Mouse (Mus musculus) adrenal gland, postnatal 36 days (tissue): ENCODE results near the gene Dlx4. TPM values are rescaled to one million over a fixed set of nuclear protein-coding genes. Genes with fewer than 3 reads are reported as not detected.

Source experiments
- DNase-seq, 2 experiments: peaks; one replicate each; pipeline ENCODE4 v3.0.0; 2021; ENCODE audit warnings: mixed read lengths in 1 of 2
- total RNA-seq, 2 experiments: library from RNA; stranded (reverse); gene quantifications; 2 replicates each; pipeline ENCODE4 v1.2.3; 2021

Gene Dlx4
- total RNA-seq, 2 experiments from 2014 or later = not detected

- DNase-seq = peak; percentile 45 to 46
Measured at GRCm38 (mm10) chr11:95142980-95143575, 3.0 kb downstream of the Dlx4 start.

GRCm38 (mm10) chr11:95142258-95142657 is 3.8 kb downstream of the Dlx4 start:
- no peak for DNase-seq

- no peak for DNase-seq
Measured at GRCm38 (mm10) chr11:95139871-95140270, 6.2 kb downstream of the Dlx4 start.

DNA sequence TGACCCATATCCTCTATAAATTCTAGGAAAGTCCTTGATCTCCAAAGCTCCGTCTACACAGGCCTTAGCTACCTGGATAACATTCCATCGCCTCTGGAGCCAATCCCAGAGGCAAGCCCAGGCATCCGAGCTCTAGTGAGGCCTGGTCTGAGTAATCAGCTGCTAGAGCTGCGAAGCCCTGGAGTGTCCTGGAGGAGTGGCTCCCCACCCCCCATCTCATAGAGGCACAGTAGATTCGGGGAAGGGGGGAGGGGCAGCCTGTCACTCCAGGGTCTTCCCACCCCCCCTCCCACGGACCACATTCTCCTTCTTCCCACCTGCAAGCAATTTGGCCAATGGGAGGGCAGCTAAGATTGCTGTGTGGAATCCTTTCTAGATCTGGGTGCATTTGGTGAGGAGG is 8.8 kb downstream of the Dlx4 start:
- no peak for DNase-seq

GRCm38 (mm10) chr11:95133321-95133720 is 12.7 kb downstream of the Dlx4 start:
- no peak for DNase-seq

- no peak for DNase-seq
Measured at GRCm38 (mm10) chr11:95130668-95131252, 15.3 kb downstream of the Dlx4 start.

- DNase-seq = no peak
Measured at GRCm38 (mm10) chr11:95128359-95128758, 17.7 kb downstream of the Dlx4 start.

DNA sequence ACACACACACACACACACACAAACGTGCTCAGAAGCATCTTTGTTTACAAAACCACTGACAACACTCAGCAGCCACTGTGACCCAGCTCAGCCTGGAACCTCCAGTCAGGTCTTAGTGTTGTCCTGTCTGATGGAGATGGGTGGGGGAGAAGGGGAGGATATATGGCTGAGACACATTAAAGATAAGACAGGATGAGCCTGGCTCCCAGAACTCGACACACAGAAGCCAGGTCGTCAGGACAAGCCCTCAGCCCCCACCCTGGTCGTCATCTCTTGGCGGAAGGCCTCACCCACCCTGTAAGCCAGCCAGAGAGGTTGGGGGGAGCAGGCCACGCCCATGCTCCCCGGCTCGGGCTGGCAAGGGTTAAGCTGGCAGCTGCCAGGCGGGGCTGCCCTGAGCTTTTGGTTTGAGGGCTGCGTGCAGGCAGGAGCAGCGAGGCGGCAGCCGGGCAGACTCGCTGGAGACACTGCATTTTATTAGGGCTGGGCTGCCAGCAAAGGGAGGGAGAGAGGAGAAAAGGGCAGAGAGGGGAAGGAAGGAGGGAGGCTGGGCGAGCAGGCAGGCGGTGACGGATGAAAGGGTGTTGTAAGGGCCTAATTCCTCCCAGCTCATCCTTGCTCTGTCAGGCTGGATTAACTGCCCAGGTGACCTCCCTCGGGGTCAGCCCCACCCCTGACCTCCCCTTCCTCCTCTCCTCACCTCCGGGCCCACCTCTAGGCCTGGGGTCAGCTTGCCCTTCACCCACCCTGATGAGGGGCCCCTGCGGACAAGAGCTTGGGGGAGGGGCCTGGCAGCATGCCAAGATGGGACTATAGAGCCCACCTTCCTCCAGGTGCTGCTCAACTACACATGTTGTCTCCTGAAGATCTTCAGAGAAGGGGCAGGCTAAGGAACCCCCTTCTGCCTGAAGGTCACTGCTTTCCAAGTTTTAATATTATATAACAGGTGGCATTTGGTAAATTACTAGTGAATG is 19.5 kb downstream of the Dlx4 start:
- peak; percentile 41 to 49 for DNase-seq

GRCm38 (mm10) chr11:95125366-95125948 is 20.6 kb downstream of the Dlx4 start:
- DNase-seq = no peak

GRCm38 (mm10) chr11:95122100-95122489 is 24.0 kb downstream of the Dlx4 start:
- DNase-seq = no peak

- DNase-seq = peak in 1 of 2 experiments; percentile 44
Measured at GRCm38 (mm10) chr11:95121161-95122099, 24.6 kb downstream of the Dlx4 start.

- DNase-seq = no peak
Measured at GRCm38 (mm10) chr11:95120633-95121020, 25.4 kb downstream of the Dlx4 start.

DNA sequence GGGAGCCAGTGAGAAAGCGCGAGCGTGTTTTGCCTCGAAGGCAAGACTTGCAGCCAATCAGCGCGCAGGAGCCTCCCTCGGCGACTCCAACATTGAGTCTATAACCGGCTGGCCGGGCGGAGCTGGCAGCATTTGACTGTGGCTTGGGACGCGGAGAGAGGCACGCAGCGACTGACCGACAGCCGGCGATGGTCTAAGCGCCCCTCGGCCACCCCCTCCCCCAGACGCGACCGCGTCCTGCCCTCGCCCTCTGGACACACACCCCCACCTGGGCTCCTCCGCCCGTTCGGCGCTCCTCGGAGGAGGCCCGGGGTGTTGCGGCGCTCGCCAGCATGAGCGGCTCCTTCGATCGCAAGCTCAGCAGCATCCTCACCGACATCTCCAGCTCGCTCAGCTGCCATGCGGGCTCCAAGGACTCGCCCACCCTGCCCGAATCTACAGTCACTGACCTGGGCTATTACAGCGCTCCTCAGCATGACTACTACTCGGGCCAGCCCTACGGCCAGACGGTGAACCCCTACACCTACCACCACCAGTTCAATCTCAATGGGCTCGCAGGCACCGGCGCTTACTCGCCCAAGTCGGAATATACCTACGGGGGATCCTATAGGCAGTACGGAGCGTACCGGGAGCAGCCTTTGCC is 26.0 kb downstream of the Dlx4 start, which contains the start of gene Dlx3:
Gene Dlx3, plus strand, starts transcription at position 130 of the 643 bp plus-strand sequence.
- peak; percentile 51 to 61 for DNase-seq

DNA sequence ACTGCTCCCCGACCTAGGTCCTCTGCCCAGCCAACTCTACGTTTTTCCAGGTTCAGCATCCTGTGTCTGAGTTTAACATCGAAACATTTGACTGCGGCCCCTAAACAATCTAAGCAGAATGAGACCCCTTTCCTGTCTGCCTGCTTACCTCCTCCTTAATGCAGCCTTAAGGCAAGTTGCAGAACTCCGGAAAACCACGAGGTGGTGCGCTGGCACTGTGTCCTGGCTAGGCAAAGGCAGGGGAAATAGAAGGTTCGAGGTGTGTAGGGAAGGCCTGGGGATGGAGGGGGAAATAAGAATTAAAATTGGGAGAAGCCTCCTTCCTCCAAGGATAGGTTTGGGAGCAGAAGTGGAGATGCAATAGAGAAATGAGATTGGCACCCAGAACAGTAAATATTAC is 27.6 kb downstream of the Dlx4 start:
- DNase-seq = peak; percentile 83 to 84

DNA sequence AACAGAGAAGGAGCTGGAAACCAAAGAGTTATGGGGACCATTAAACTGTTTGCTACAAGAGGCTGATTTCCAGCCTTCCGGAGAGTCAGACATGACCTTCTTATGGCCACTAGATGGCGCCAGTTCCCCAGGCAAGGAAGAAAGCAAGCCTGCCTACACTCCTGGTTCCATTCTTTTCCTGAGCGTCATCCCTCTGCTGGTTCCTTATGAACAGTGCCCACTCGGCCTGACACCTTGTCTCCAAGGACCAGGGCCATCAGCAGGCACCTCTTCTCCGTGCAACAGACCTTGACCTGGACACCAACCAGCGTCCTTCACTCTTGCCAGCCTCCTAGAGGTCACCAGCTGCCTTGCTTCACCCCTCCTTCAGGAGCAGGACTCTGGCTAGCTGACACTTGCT is 29.0 kb downstream of the Dlx4 start:
- peak; percentile 73 to 76 for DNase-seq

DNA sequence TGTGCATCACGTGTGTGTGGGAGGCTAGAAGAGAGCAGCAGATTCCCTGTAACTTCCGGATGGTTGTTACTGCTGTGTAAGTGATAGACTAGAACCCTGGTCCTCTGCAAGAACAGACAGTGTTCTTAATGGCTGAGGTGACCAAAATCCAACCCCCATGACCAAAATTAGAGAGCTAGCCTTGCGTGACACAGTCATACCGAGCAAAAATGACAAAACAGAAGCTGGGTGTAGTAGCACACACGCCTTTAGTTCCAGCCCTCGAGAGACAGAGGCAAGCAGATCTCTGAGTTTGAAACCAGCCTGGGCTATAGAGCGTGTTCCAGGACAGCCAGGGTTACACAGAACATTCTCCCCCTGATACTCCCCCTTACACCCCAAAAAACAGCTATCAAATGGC is 36.0 kb downstream of the Dlx4 start:
- DNase-seq = no peak

- DNase-seq = no peak
Measured at GRCm38 (mm10) chr11:95109000-95109399, 37.1 kb downstream of the Dlx4 start.

DNA sequence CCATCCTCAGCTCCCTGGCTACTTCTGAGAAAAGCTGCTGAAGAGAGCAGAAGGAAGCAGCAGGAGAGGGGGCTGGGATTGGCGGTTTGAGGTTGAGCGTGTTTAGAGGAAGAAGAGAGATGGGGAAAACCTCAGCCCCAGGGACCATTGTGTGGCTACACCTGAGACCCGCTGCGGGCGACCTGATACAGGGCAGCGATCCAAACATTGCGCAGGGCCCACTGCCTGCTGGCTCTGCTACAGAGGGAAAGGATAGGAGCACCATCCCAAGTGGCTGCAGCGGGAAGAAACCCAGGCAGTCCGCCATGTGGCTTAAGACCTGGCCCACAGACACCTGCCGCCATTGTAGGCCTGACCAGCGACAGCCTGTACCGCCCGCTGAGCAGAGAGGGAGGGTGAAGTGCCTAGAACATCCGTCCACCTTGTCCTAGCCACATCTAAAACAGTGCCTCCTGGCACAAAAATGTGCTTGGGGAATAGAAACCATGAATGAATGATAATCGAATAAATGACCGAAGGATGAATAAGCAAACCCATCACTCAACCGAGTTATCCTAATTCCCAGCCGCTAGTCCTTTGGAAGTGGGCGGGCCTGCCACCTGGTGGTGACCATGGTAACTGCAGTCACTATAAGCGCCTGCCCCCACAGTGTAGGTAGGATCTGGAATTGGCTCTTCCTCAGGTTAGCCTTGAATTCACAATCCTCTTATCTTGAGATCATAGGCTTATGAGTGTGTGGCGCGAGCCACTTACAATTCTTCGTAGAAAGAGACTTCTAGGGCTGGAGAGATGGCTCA is 39.4 kb downstream of the Dlx4 start:
- peak; percentile 89 for DNase-seq

DNA sequence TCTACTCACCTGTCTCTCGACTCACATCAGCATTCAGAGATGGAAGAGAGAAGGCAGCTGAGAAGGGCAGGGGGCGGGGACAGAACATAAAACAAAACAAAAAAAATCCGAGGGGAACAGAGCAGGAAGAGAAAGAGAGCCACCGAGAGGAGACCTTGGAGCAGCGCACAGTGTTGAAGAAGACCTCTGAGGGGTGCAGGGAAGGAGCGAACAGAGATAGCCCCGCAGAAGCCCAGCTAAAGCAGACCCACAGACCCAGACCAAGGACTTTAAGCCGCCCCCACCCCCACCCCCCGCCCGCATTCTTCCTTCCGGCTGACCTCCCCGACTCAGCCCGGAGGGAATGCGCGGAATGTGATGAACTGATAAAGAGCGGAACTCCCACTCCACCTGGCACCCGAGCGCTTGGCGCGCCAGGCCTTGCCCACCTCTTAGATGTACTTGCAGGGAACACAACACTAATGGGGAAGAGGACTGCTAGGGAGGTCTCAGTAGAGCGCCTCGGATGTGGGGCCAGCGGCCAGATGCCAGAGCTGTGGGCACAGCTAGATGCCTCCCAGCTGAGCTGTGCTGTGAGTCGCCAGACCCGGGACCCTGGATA is 40.7 kb downstream of the Dlx4 start:
- peak; percentile 53 to 66 for DNase-seq

GRCm38 (mm10) chr11:95104266-95104665 is 41.8 kb downstream of the Dlx4 start:
- DNase-seq = peak in 1 of 2 experiments; percentile 32
